Mouse (Mus musculus) hindbrain, postnatal 0 days (tissue): ENCODE results near the gene Syne4. TPM values are rescaled to one million over a fixed set of nuclear protein-coding genes. Genes with fewer than 3 reads are reported as not detected.
A peak's percentile ranks its signal among the peaks of the same experiment; 100 is the strongest.

Experiments
- ATAC-seq: fragments of 200-750 bp; cut with Nextera tagmentation; 2 replicates; pipeline ENCODE4 v1.8.0; 2017; ENCODE audit warnings: mild to moderate bottlenecking, moderate TSS enrichment, moderate library complexity
- DNase-seq: peaks from one replicate; pipeline ENCODE4 v3.0.0-alpha.2; 2015; ENCODE audit warnings: low spot score
- H3K27ac ChIP-seq: fragments of 300-500 bp; sonication (generic); 2 replicates; pipeline ENCODE4 v1.5.1; 2014; ENCODE audit warnings: mild to moderate bottlenecking
- H3K27me3 ChIP-seq: fragments of 300-500 bp; sonication (generic); 2 replicates; pipeline ENCODE4 v1.6.1; 2014; ENCODE audit warnings: low read length, mixed read lengths; ENCODE audit not compliant: insufficient read depth
- H3K36me3 ChIP-seq: fragments of 300-500 bp; sonication (generic); 2 replicates; pipeline ENCODE4 v1.6.1; 2014; ENCODE audit warnings: low read length, mixed read lengths; ENCODE audit not compliant: insufficient read depth
- H3K4me1 ChIP-seq: fragments of 300-500 bp; sonication (generic); 2 replicates; pipeline ENCODE4 v1.6.1; 2014; ENCODE audit warnings: antibody characterized with exemption, low read length, mixed read lengths; ENCODE audit not compliant: insufficient read depth
- H3K4me2 ChIP-seq: fragments of 300-500 bp; sonication (generic); 2 replicates; pipeline ENCODE4 v1.6.1; 2014; ENCODE audit warnings: low read depth, mild to moderate bottlenecking, low read length, moderate library complexity, mixed read lengths
- H3K4me3 ChIP-seq: fragments of 300-500 bp; sonication (generic); 2 replicates; pipeline ENCODE4 v1.5.1; 2014; ENCODE audit warnings: low read length
- H3K9ac ChIP-seq: fragments of 300-500 bp; sonication (generic); replicated peaks from 2 replicates; pipeline ENCODE4 v1.6.1; 2014; ENCODE audit warnings: mild to moderate bottlenecking, low read length, moderate library complexity, mixed read lengths
- H3K9me3 ChIP-seq: fragments of 300-500 bp; sonication (generic); 2 replicates; pipeline ENCODE4 v1.6.1; 2016; ENCODE audit warnings: low read length, mixed read lengths
- CTCF ChIP-seq: IDR thresholded peaks from 2 replicates; pipeline ENCODE4 v1.5.1; 2016; ENCODE audit warnings: antibody characterized with exemption, control low read depth, low read depth
- WGBS: fragments of 180-500 bp; shearing (Covaris S2); extraction: QIAGEN DNeasy Blood & Tissue Kit; methylation state at CpG from one replicate; pipeline ENCODE4 v1.1.7; 2014; 5-methylcytosine and 5-hydroxymethylcytosine counted together
- polyA plus RNA-seq: library from polyadenylated mRNA; unstranded; fragments of >200 nt; fragmentation: Nextera tagmentation; extraction: Ambion mirVana; gene quantifications from 2 replicates; pipeline ENCODE4 v1.2.1, GENCODE M21; 2015
- total RNA-seq: library from RNA; depleted of rRNA; stranded (reverse); fragments of >200 nt; gene quantifications from 2 replicates; pipeline ENCODE4 v1.2.3, GENCODE M21; 2014

Syne4 gene
- total and polyA plus RNA-seq, 2 experiments from 2014 or later, result 12.6 to 16.5 TPM

DNA sequence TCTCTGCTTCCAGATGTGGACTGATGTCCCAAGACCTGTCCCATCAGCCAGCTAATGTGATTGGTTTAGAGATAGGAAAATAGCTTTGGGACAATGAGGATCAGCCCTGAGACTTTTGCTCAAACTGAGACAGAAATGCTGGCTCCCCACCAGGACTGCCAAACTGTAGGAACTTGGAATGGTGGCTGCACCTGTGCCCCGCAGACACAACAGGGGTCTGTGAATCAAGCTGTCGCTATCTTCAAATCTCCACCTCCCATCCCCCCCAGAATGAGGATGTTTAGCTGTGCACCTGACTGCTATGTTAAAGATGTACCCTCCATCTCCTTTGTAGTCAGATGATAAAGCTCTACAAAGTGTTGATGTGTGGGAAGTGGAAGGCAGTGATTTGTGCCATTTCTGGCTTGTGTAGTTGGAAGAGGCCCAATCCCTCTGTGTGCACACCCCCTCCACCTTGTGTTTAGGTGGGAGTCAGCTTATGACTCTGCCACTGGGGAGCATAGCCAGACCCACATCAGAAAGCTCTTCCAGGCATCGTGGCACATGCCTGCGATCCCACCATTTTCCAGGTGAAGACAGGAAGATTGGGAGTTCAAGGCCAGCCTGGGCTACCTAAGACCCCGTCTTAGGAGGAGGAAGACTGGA lies 9.8 kb downstream of the Syne4 start:
- no peak overlapping the region for H3K27ac ChIP-seq

DNA sequence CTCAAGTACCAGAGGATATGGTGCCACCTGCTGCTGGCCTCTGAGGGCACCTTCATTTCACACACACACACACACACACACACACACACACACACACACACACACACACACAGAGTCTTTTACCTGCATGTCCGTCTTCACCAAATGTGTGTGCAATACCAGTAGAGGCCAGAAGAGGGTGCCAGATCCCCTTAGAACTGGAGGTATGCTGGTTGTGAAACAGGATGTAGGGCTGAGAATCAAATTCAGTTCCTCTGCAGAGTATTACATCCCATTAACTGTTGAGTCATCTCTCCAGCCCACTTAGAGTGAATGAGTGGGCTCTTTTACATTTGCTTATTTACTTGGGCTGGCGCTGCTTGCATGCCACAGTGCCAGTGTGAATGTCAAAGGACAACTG lies 10.8 kb downstream of the Syne4 start:
- ATAC-seq (no peak), DNase-seq (peak; percentile 19)
- H3K9me3 ChIP-seq, result 0 out of 2 replicates have a peak, but pooled peaks cover 2% of the 10 kb centered on the region
- H3K9ac ChIP-seq, result no peak overlapping the region
- H3K4me2 ChIP-seq, result no peak overlapping the region
- no peak overlapping the region for H3K4me3 ChIP-seq
- H3K4me1 ChIP-seq, result peaks cover 7% of the 10 kb centered on the region; the same call in 1 of the 2 replicates
- WGBS, result 45% methylated on average over 2 of the region's 2 CpGs
- H3K27ac ChIP-seq, result no peak overlapping the region
- no peaks in the 10 kb centered on the region for H3K36me3 ChIP-seq
- peak; percentile 73 for TF ChIP-seq CTCF
- H3K27me3 ChIP-seq, result no peaks in the 10 kb centered on the region

More for the DNA sequence above, 9.8 kb downstream of the Syne4 start:
- no peaks in the 10 kb centered on the region for H3K36me3 ChIP-seq
- no peak overlapping the region for H3K4me3 ChIP-seq
- no peak for DNase-seq
- peaks cover 7% of the 10 kb centered on the region; the same call in 1 of the 2 replicates for H3K4me1 ChIP-seq
- no peaks in the 10 kb centered on the region for H3K27me3 ChIP-seq
- ATAC-seq, result no peak
- 79% methylated on average over 5 of the region's 5 CpGs for WGBS
- TF ChIP-seq CTCF, result no peak
- 0 out of 2 replicates have a peak, but pooled peaks cover 2% of the 10 kb centered on the region for H3K9me3 ChIP-seq
- no peak overlapping the region for H3K4me2 ChIP-seq
- H3K9ac ChIP-seq, result no peak overlapping the region

DNA sequence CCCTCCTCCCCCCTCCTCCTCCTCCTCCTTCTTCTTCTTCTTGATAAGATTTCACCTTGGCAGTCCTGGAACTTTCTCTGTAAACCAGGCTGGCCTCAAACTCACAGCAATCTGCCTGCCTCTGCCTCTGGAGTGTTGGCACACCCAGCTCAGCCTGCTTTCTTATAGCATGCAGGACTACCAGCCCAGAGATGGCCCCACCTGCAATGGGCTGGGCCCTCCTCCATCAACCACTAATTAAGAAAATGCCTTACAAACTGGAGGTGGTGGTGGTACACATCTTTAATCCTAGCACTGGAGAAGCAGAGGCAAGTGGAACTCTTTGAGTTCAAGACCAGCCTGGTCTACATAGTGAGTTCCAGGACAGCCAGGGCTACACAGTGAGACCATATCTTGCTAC lies 11.8 kb downstream of the Syne4 start:
- no peak for TF ChIP-seq CTCF
- H3K27ac ChIP-seq, result no peak overlapping the region
- no peaks in the 10 kb centered on the region for H3K27me3 ChIP-seq
- no peak for DNase-seq
- 0 out of 2 replicates have a peak, but pooled peaks cover 2% of the 10 kb centered on the region for H3K9me3 ChIP-seq
- H3K9ac ChIP-seq, result no peak overlapping the region
- no peak overlapping the region for H3K4me2 ChIP-seq
- peaks cover 1% of the 10 kb centered on the region; the same call in 1 of the 2 replicates for H3K4me1 ChIP-seq
- no peaks in the 10 kb centered on the region for H3K36me3 ChIP-seq
- no peak overlapping the region for H3K4me3 ChIP-seq
- no peak for ATAC-seq

DNA sequence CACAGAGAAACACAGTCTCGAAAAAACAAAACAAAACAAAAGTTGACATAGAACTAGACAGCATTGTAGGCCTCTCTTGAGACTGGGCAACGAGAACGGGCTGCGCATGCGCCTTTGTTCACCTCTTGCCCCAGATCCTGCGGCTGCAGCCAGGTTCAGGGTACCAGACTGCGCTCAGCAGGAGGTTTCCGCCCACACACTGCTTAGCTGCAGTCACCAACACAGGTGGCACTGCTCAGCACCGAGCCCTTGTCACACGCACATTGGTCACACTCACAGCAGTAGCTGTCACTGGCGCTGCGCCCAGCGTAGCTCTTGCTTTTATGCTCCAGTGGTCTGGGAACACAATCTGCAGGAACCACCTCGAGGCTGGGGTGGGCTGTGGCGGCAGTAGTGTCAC lies 12.5 kb downstream of the Syne4 start:
- H3K36me3 ChIP-seq, result no peaks in the 10 kb centered on the region
- H3K9me3 ChIP-seq, result 0 out of 2 replicates have a peak, but pooled peaks cover 2% of the 10 kb centered on the region
- no peak overlapping the region for H3K4me2 ChIP-seq
- no peak overlapping the region for H3K4me3 ChIP-seq
- H3K27ac ChIP-seq, result no peak overlapping the region; the same call in 1 of the 2 replicates
- peak; percentile 79 for DNase-seq
- no peak for TF ChIP-seq CTCF
- no peak overlapping the region for H3K9ac ChIP-seq
- no peaks in the 10 kb centered on the region for H3K27me3 ChIP-seq
- 36% methylated on average over 15 of the region's 15 CpGs for WGBS
- ATAC-seq, result peak; percentile 16; the same call in 1 of the 2 replicates
- H3K4me1 ChIP-seq, result peaks cover 5% of the 10 kb centered on the region; the same call in 1 of the 2 replicates

DNA sequence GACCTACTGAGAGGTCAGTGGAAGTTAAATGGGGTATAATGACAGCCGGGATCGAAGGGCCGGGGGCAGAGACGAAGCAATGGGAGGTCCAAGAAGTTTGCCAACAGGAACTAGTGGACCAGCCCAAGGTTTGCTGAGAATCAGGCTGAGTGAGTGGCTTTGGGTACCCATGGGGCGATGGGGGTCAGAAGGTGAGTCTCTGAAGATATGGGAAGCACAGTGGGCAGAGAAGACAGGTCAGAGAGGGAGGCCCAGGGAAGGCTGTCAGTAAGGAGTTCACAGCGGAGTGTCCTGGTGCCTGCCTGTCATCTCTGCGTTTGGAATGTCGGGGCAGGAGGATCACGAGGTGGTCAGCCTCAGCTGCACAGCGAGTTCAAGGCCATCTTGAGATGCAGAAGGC lies 13.8 kb downstream of the Syne4 start:
- TF ChIP-seq CTCF, result no peak
- Histone ChIP-seq H3K9me3 (0 out of 2 replicates have a peak, but pooled peaks cover 2% of the 10 kb centered on the region), H3K36me3 (no peaks in the 10 kb centered on the region), H3K27me3 (no peaks in the 10 kb centered on the region), H3K4me2 (no peak overlapping the region), H3K4me3 (no peak overlapping the region), H3K9ac (no peak overlapping the region), H3K27ac (no peak overlapping the region), H3K4me1 (peaks cover 9% of the 10 kb centered on the region)
- DNase-seq (no peak), ATAC-seq (no peak)
- WGBS, result 54% methylated on average over 10 of the region's 10 CpGs

DNA sequence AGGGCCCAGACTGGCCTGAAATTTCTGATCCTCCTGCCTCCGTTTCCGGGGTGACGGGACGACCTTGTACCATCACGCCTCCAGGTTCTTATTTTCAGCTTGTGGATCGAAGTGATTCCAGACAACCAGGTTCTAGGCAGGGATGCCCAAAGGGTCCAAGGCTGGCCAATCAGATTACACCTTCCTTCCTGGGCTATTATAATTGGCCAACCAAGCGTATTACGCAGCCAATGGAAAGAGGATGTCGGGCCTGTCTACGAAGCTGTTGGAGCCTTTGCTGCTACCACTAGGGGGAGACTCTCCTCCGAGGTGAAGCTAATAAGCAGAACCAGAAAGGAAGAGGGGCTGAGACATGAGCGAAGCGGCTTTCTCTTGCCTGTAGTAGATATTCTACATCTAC lies 17.3 kb downstream of the Syne4 start:
- Histone ChIP-seq H3K27ac (peak overlapping the region; percentile 42; the same call in 1 of the 2 replicates), H3K36me3 (no peaks in the 10 kb centered on the region), H3K9me3 (no peaks in the 10 kb centered on the region), H3K4me3 (peak overlapping the region; percentile 9; the same call in 1 of the 2 replicates), H3K27me3 (no peaks in the 10 kb centered on the region), H3K4me1 (peaks cover 16% of the 10 kb centered on the region), H3K4me2 (peak overlapping the region; percentile 48), H3K9ac (no peak overlapping the region)
- WGBS, result 5% methylated on average over 13 of the region's 13 CpGs
- TF ChIP-seq CTCF, result peak; percentile 95
- ATAC-seq, result peak; percentile 90
- DNase-seq, result peak; percentile 97
